Comparison of ENCODE assay signal across 23 mouse cellular contexts in the genomic region with DNA sequence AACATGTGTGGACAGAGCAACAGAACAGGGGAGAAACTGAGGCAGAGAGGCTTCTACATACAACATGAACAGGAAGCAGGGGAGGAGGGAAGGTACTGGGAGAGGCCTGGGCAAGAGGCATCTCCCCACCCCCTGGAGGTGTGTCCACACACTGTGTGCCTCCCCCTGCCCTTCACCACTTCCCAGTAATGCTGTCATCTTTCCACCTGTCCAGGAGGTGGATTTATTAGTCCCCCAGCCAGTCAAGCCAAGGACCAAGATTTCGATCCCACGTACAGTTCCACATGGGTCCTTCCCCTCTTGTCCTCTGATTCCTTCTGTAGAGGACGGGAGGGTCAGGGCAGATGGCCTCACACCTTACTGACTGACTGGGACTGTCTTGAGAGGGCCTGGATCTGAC.
DNase-seq lines count a peak whose midpoint lies in the region; ATAC-seq lines count a peak whose summit lies in the region.
"Had no signal": no experiment of that assay in that cellular context is flagged by ENCODE, and none has a peak within 500 bp of the region (broad histone marks: within the 10 kb centered on the region; RNA-seq: fewer than 3 reads in every experiment).

No protein-coding gene starts in this region.

- DNase-seq in forebrain, embryonic 11.5 days (ENCODE audit: low spot score), result no peak
- DNase-seq in forebrain, embryonic 14.5 days (ENCODE audit: low spot score), result no peak
- no peak for DNase-seq in kidney, adult 18-20 months
- no peak for DNase-seq in midbrain, embryonic 11.5 days (ENCODE audit: low spot score, missing footprints)
- DNase-seq in midbrain, embryonic 10.5 days (ENCODE audit: low spot score), result no peak
- DNase-seq in thymus, adult 18-20 months, result no peak
- DNase-seq: adrenal gland, postnatal 10 days; B cell, adult 2 months; cerebellum, adult 11 months; cerebellum, adult 8-10 months; cerebellum, postnatal 14 days; embryo, embryonic 11 days; forebrain, postnatal 0 days; gastrocnemius, adult 2 months; gastrocnemius, postnatal 25 days; heart, adult 2 months; heart, postnatal 14 days had no signal

- no peak overlapping the region for H3K4me2 ChIP-seq in forebrain, embryonic 11.5 days (ENCODE audit: low read depth, low read length, severe bottlenecking)
- H3K4me2 ChIP-seq in forebrain, embryonic 14.5 days (ENCODE audit: low read length), result no peak overlapping the region
- H3K4me2 ChIP-seq in kidney, embryonic 14.5 days (replicated peaks; ENCODE audit: low read depth, low read length), result no peak overlapping the region
- H3K4me2 ChIP-seq in midbrain, embryonic 11.5 days, result no peak overlapping the region
- H3K4me2 ChIP-seq: embryonic facial prominence, embryonic 15.5 days; forebrain, embryonic 12.5 days; heart, embryonic 11.5 days; heart, embryonic 15.5 days had no signal

- no peaks in the 10 kb centered on the region for H3K9me3 ChIP-seq in forebrain, embryonic 11.5 days (ENCODE audit: control insufficient read depth, low read length)
- no peaks in the 10 kb centered on the region for H3K9me3 ChIP-seq in forebrain, embryonic 14.5 days (replicated peaks; ENCODE audit: control insufficient read depth, low read length)
- H3K9me3 ChIP-seq in kidney, embryonic 14.5 days (ENCODE audit: control insufficient read depth, low read length), result no peaks in the 10 kb centered on the region
- H3K9me3 ChIP-seq in midbrain, embryonic 11.5 days (ENCODE audit: control insufficient read depth, low read length), result no peaks in the 10 kb centered on the region
- H3K9me3 ChIP-seq in midbrain, embryonic 10.5 days (replicated peaks), result no peaks in the 10 kb centered on the region
- H3K9me3 ChIP-seq: embryonic facial prominence, embryonic 15.5 days; forebrain, embryonic 12.5 days; heart, embryonic 15.5 days had no signal

- H3K36me3 ChIP-seq in forebrain, embryonic 11.5 days (ENCODE audit: control insufficient read depth, insufficient read depth, low read length), result no peaks in the 10 kb centered on the region
- no peaks in the 10 kb centered on the region for H3K36me3 ChIP-seq in forebrain, embryonic 14.5 days (ENCODE audit: control insufficient read depth, insufficient read depth, low read length)
- no peaks in the 10 kb centered on the region for H3K36me3 ChIP-seq in kidney, embryonic 14.5 days (ENCODE audit: control insufficient read depth, insufficient read depth, low read length)
- H3K36me3 ChIP-seq in midbrain, embryonic 11.5 days (ENCODE audit: control insufficient read depth, insufficient read depth, low read length), result no peaks in the 10 kb centered on the region
- H3K36me3 ChIP-seq in midbrain, embryonic 10.5 days, result no peaks in the 10 kb centered on the region
- H3K36me3 ChIP-seq: embryonic facial prominence, embryonic 15.5 days; forebrain, embryonic 12.5 days; heart, embryonic 15.5 days had no signal

- 88% methylated on average over 3 of the region's 3 CpGs for whole genome bisulfite sequencing in forebrain, embryonic 11.5 days
- 91% methylated on average over 3 of the region's 3 CpGs for WGBS in forebrain, embryonic 14.5 days
- 38% methylated on average over 3 of the region's 3 CpGs for WGBS in kidney, embryonic 14.5 days
- 95% methylated on average over 3 of the region's 3 CpGs for WGBS in midbrain, embryonic 11.5 days
- 89% methylated on average over 3 of the region's 3 CpGs for WGBS in midbrain, embryonic 10.5 days

- H3K27me3 ChIP-seq in forebrain, embryonic 11.5 days (ENCODE audit: control insufficient read depth, insufficient read depth, low read length), result no peaks in the 10 kb centered on the region
- no peaks in the 10 kb centered on the region for H3K27me3 ChIP-seq in forebrain, embryonic 14.5 days (replicated peaks; ENCODE audit: control insufficient read depth, insufficient read depth, low read length)
- H3K27me3 ChIP-seq in kidney, embryonic 14.5 days (ENCODE audit: control insufficient read depth, insufficient read depth, low read length), result no peaks in the 10 kb centered on the region
- no peaks in the 10 kb centered on the region for H3K27me3 ChIP-seq in midbrain, embryonic 11.5 days (ENCODE audit: control insufficient read depth, insufficient read depth, low read length)
- H3K27me3 ChIP-seq in midbrain, embryonic 10.5 days (ENCODE audit: low read depth, poor library complexity, severe bottlenecking), result no peaks in the 10 kb centered on the region
- H3K27me3 ChIP-seq: embryonic facial prominence, embryonic 15.5 days; forebrain, embryonic 12.5 days; heart, embryonic 15.5 days had no signal

- H3K4me3 ChIP-seq in forebrain, embryonic 11.5 days (ENCODE audit: low read depth, low read length), result no peak overlapping the region
- no peak overlapping the region for H3K4me3 ChIP-seq in forebrain, embryonic 14.5 days (ENCODE audit: low read depth, low read length)
- H3K4me3 ChIP-seq in kidney, embryonic 14.5 days (ENCODE audit: low read length), result no peak overlapping the region
- H3K4me3 ChIP-seq in midbrain, embryonic 11.5 days (ENCODE audit: low read depth, low read length), result no peak overlapping the region
- no peak overlapping the region for H3K4me3 ChIP-seq in midbrain, embryonic 10.5 days
- H3K4me3 ChIP-seq: embryonic facial prominence, embryonic 15.5 days; forebrain, embryonic 12.5 days; gastrocnemius, adult 2 months; heart, adult 2 months; heart, embryonic 15.5 days had no signal

- H3K27ac ChIP-seq in forebrain, embryonic 11.5 days (ENCODE audit: low read depth, low read length), result no peak overlapping the region
- H3K27ac ChIP-seq in forebrain, embryonic 14.5 days (ENCODE audit: low read depth, low read length), result no peak overlapping the region
- no peak overlapping the region for H3K27ac ChIP-seq in kidney, embryonic 14.5 days (ENCODE audit: low read depth, low read length)
- no peak overlapping the region for H3K27ac ChIP-seq in midbrain, embryonic 11.5 days (ENCODE audit: low read depth, low read length)
- H3K27ac ChIP-seq in midbrain, embryonic 10.5 days (replicated peaks), result no peak overlapping the region
- H3K27ac ChIP-seq: embryonic facial prominence, embryonic 15.5 days; forebrain, embryonic 12.5 days; gastrocnemius, adult 2 months; heart, adult 2 months; heart, embryonic 15.5 days had no signal

- H3K9ac ChIP-seq in forebrain, embryonic 11.5 days (ENCODE audit: low read length), result no peak overlapping the region
- no peak overlapping the region for H3K9ac ChIP-seq in forebrain, embryonic 14.5 days (ENCODE audit: low read length)
- H3K9ac ChIP-seq in kidney, embryonic 14.5 days (ENCODE audit: low read depth, low read length), result no peak overlapping the region
- H3K9ac ChIP-seq in midbrain, embryonic 11.5 days (ENCODE audit: low read length), result no peak overlapping the region
- H3K9ac ChIP-seq: embryonic facial prominence, embryonic 15.5 days; forebrain, embryonic 12.5 days; forebrain, postnatal 0 days; heart, embryonic 15.5 days had no signal

- 0 out of 2 replicates have a peak, but pooled peaks have one; percentile 25 for ATAC-seq in forebrain, embryonic 11.5 days (replicated peaks; ENCODE audit: low FRiP score)
- ATAC-seq in forebrain, embryonic 14.5 days, result no peak
- ATAC-seq in kidney, embryonic 14.5 days (ENCODE audit: low FRiP score, low TSS enrichment), result 0 out of 2 replicates have a peak, but pooled peaks have one; percentile 21
- peak; percentile 19; the same call in 1 of the 2 replicates for ATAC-seq in midbrain, embryonic 11.5 days (ENCODE audit: low FRiP score)
- ATAC-seq: forebrain, postnatal 0 days; hindbrain, embryonic 16.5 days had no signal

- H3K4me1 ChIP-seq in forebrain, embryonic 11.5 days (replicated peaks; ENCODE audit: control insufficient read depth, insufficient read depth, low read length), result peaks cover 4% of the 10 kb centered on the region; the same call in 1 of the 2 replicates
- no peaks in the 10 kb centered on the region for H3K4me1 ChIP-seq in forebrain, embryonic 14.5 days (ENCODE audit: control insufficient read depth, insufficient read depth, low read length)
- H3K4me1 ChIP-seq in kidney, embryonic 14.5 days (ENCODE audit: control insufficient read depth, insufficient read depth, low read length), result no peaks in the 10 kb centered on the region
- H3K4me1 ChIP-seq in midbrain, embryonic 11.5 days (ENCODE audit: control insufficient read depth, insufficient read depth, low read length), result 0 out of 2 replicates have a peak, but pooled peaks cover 2% of the 10 kb centered on the region
- H3K4me1 ChIP-seq in midbrain, embryonic 10.5 days, result peaks cover 23% of the 10 kb centered on the region
- H3K4me1 ChIP-seq: embryonic facial prominence, embryonic 15.5 days; heart, embryonic 15.5 days had no signal
